Mouse (Mus musculus): Measurements from ENCODE around the gene Pip5k1a.
"Not testable (repeated sequence)": the region's sequence is repeated elsewhere in the genome, so short reads cannot be mapped to it uniquely, and the experiment has no call there.

The Pip5k1a gene

GRCm38 (mm10) chr3:95106338-95107117 lies at the start of gene Pip5k1a:
TSS of gene Pip5k1a (minus strand) at chr3:95106930.
- peak; percentile 97 to 98 for DNase-seq

- DNase-seq, result peak; percentile 36 to 70
These were observed 47.1 kb upstream of the Pip5k1a start for GRCm38 (mm10) chr3:95153874-95154273.

GRCm38 (mm10) chr3:95147924-95148323 lies 41.2 kb upstream of the Pip5k1a start:
- DNase-seq, result peak in 1 of 2 experiments; percentile 52

- peak; percentile 90 to 92 for DNase-seq
These were observed 35.9 kb upstream of the Pip5k1a start for GRCm38 (mm10) chr3:95142617-95143011.

GRCm38 (mm10) chr3:95141952-95142616 lies 35.4 kb upstream of the Pip5k1a start, which contains the start of gene Tnfaip8l2:
TSS of gene Tnfaip8l2 (minus strand) at chr3:95142360.
- DNase-seq, result peak in 1 of 2 experiments; percentile 49

GRCm38 (mm10) chr3:95141474-95141873 lies 34.7 kb upstream of the Pip5k1a start:
- DNase-seq, result no peak

GRCm38 (mm10) chr3:95140795-95141194 lies 34.1 kb upstream of the Pip5k1a start:
- no peak for DNase-seq

- no peak for DNase-seq
These were observed 33.5 kb upstream of the Pip5k1a start for GRCm38 (mm10) chr3:95140289-95140595.

GRCm38 (mm10) chr3:95139586-95140288 lies 33.0 kb upstream of the Pip5k1a start:
- DNase-seq, result peak; percentile 82 to 92

GRCm38 (mm10) chr3:95136336-95136735 lies 29.6 kb upstream of the Pip5k1a start:
- DNase-seq, result no peak

- no peak for DNase-seq
These were observed 28.8 kb upstream of the Pip5k1a start for GRCm38 (mm10) chr3:95135433-95136052.

GRCm38 (mm10) chr3:95135023-95135422 lies 28.3 kb upstream of the Pip5k1a start:
- DNase-seq, result peak; percentile 86 to 88

- DNase-seq, result not testable (repeated sequence)
These were observed 27.4 kb upstream of the Pip5k1a start for GRCm38 (mm10) chr3:95134133-95134532.

- peak; percentile 89 to 96 for DNase-seq
These were observed 27.0 kb upstream of the Pip5k1a start, which contains the start of the genes Scnm1 and Lysmd1 for GRCm38 (mm10) chr3:95133680-95134101. TSS of gene Scnm1 (minus strand) at chr3:95134011. TSS of gene Lysmd1 (plus strand) at chr3:95134088.

- no peak for DNase-seq
These were observed 26.4 kb upstream of the Pip5k1a start for GRCm38 (mm10) chr3:95133176-95133575.

- DNase-seq, result not testable (repeated sequence)
These were observed 25.7 kb upstream of the Pip5k1a start for GRCm38 (mm10) chr3:95132389-95132788.

GRCm38 (mm10) chr3:95130081-95130480 lies 23.4 kb upstream of the Pip5k1a start:
- DNase-seq, result peak; percentile 26 to 70

GRCm38 (mm10) chr3:95129226-95129651 lies 22.5 kb upstream of the Pip5k1a start:
- DNase-seq, result peak; percentile 76 to 87

- peak; percentile 63 to 68 for DNase-seq
These were observed 18.2 kb upstream of the Pip5k1a start for GRCm38 (mm10) chr3:95124972-95125371.

GRCm38 (mm10) chr3:95124246-95124645 lies 17.5 kb upstream of the Pip5k1a start, which contains the start of gene Tmod4:
TSS of gene Tmod4 (plus strand) at chr3:95124476.
- no peak for DNase-seq

- DNase-seq, result no peak
These were observed 14.8 kb upstream of the Pip5k1a start for GRCm38 (mm10) chr3:95121580-95121979.

GRCm38 (mm10) chr3:95117751-95118150 lies 11.0 kb upstream of the Pip5k1a start:
- no peak for DNase-seq

GRCm38 (mm10) chr3:95112760-95113159 lies 6.0 kb upstream of the Pip5k1a start:
- no peak for DNase-seq
